Mouse (Mus musculus): ENCODE data around the gene Gm21860.
"Not testable (repeated sequence)": the region's sequence is repeated elsewhere in the genome, so short reads cannot be mapped to it uniquely, and the experiment has no call there.

Gm21860 gene

DNA sequence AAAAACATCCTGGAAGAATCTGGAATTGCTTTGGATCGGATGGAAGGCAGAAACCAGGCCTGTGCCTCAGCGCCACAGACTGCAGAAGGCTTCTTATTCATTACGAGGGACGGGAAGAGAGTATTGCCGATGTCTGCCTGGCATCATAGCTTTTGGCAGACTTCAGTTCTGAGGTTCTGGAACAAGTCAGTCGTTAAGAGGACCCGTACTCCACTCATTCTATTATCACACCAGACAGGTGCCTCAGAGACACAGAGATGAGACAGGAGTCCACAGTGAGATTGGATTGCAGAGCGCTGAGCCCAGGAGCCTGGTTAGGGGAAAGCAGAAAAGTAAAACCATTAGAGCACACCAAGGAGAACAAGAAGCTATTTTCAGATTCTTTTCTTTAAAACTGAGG lies at the start of gene Gm21860:
Gene Gm21860 (minus strand): TSS at position 101 of the 400 bp plus-strand sequence.
- DNase-seq (ENCODE audit: low spot score in 2 of 2) = not testable (repeated sequence)

DNA sequence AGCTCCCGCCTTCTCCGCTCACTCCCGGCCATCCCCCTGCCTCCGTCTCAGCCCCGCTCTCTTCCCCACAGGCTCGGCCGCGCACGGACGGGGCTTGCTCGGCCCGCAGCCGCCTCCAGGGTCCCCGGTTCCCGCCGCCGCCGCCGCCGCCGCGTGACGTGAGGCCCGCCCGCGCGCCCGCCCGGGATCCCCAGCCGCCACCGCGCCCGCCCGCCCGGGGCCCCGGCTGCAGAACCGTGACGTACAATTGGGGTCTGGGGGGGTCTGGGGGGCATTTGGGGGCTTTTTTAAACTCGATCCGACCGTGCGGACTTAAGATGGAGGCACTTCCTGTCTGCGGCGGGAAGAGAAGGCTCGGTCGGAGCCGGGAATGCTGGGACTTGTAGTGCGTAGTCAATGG lies 29.8 kb upstream of the Gm21860 start, which contains the start of gene Gm47283:
Gene Gm47283 (plus strand): TSS at position 301 of the 400 bp plus-strand sequence.
- not testable (repeated sequence) for DNase-seq (ENCODE audit: low spot score in 2 of 2)

DNA sequence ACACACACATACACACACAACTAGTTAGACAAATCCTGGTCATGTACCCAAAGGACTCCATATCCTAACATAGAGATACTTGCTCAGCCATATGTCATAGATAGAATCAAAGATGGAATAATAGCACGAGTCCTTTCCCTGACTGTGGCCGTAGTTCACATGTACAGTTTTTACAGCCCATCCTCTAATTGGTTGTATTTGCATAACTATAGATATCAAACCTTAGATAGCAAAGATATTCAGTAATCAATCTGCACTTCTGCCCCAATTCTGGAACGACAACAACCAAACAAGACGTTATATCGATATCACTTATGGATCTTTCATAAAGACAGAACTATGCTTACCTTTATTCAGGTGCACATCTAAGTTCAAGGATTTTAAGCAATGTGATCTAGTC lies 9.4 kb downstream of the Gm21860 start:
- DNase-seq (ENCODE audit: low spot score in 2 of 2) = not testable (repeated sequence)

DNA sequence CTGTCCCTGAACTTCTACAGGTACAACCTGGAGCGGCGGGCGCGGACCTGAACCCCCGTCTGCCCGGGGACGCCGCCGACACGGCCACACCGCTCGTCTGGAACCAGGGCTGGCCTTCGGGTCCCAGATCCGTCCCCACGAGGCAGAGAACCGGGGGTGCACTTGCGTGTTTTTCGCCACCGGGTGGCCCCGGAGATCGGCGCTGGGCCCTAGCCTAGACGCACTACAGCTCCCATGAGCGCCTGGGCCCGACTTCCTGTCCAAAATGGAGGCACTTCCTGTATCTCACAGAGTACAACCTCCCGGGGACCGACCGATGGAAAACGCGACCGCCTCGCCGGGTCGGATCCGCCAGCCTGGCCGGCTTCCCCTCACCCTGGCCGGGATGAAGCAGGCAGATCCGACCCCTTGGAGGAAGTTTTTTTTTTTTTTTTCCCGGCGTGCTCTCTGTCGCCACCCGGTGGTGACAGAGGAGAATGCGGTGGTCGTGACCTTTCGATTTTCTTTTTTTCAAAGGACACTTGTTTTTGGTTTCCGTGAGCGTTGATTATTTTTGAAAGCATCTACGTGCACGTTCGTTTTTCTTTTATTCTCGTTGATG lies 10.1 kb downstream of the Gm21860 start:
- peak; percentile 84 to 89 for DNase-seq (ENCODE audit: low spot score in 2 of 2)

DNA sequence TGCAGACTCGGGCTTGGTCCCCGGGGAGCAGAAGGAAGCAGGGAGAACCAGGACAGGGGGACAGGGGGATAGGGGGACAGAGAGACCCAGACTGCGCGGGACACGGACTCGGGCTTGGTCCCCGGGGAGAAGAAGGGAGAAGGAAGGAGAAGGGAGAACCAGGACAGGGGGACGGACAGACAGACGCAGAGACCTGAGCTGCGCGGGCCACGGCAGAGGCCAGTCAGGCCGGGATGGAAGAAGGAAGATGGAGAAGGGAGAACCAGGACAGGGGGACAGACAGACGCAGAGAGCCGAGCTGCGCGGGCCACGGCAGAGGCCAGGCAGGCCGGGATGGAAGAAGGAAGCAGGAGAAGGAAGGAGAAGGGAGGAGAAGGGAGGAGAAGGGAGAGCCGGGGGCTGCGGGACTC lies 10.8 kb downstream of the Gm21860 start:
- peak in 1 of 2 experiments; percentile 25 for DNase-seq (ENCODE audit: low spot score in 2 of 2)

DNA sequence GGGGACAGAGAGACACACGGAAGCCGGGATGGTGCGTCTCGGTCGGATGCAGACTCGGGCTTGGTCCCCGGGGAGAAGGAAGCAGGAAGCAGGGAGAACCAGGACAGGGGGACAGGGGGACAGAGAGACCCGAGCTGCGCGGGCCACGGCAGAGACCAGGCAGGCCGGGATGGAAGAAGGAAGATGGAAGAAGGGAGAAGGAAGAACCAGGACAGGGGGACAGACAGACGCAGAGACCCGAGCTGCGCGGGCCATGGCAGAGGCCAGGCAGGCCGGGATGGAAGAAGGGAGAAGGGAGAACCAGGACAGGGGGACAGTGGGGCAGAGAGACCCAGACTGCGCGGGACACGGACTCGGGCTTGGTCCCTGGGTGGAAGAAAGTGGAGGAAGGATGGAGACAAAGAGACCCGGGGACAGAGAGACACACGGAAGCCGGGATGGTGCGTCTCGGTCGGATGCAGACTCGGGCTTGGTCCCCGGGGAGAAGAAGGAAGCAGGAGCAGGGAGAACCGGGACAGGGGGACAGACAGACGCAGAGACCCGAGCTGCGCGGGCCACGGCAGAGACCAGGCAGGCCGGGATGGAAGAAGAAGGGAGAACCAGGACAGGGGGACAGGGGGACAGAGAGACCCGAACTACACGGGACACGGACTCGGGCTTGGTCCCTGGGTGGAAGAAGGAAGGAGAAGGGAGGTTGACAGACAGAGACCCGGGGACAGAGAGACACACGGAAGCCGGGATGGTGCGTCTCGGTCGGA lies 11.4 kb downstream of the Gm21860 start:
- DNase-seq (ENCODE audit: low spot score in 2 of 2) = peak in 1 of 2 experiments; percentile 26

DNA sequence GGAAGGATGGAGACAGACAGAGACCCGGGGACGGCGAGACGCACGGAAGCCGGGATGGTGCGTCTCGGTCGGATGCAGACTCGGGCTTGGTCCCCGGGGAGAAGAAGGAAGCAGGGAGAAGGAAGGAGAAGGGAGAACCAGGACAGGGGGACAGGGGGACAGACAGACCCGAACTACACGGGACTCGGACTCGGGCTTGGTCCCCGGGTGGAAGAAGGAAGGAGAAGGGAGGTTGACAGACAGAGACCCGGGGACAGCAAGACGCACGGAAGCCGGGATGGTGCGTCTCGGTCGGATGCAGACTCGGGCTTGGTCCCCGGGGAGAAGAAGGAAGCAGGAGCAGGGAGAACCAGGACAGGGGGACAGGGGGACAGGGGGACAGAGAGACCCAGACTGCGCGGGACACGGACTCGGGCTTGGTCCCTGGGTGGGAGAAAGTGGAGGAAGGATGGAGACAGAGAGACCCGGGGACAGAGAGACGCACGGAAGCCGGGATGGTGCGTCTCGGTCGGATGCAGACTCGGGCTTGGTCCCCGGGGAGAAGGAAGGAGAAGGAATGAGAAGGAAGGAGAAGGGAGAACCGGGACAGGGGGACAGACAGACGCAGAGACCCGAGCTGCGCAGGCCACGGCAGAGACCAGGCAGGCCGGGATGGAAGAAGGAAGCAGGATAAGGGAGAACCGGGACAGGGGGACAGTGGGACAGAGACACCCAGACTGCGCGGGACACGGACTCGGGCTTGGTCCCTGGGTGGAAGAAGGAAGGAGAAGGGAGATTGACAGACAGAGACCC lies 12.2 kb downstream of the Gm21860 start:
- peak in 1 of 2 experiments; percentile 17 for DNase-seq (ENCODE audit: low spot score in 2 of 2)

DNA sequence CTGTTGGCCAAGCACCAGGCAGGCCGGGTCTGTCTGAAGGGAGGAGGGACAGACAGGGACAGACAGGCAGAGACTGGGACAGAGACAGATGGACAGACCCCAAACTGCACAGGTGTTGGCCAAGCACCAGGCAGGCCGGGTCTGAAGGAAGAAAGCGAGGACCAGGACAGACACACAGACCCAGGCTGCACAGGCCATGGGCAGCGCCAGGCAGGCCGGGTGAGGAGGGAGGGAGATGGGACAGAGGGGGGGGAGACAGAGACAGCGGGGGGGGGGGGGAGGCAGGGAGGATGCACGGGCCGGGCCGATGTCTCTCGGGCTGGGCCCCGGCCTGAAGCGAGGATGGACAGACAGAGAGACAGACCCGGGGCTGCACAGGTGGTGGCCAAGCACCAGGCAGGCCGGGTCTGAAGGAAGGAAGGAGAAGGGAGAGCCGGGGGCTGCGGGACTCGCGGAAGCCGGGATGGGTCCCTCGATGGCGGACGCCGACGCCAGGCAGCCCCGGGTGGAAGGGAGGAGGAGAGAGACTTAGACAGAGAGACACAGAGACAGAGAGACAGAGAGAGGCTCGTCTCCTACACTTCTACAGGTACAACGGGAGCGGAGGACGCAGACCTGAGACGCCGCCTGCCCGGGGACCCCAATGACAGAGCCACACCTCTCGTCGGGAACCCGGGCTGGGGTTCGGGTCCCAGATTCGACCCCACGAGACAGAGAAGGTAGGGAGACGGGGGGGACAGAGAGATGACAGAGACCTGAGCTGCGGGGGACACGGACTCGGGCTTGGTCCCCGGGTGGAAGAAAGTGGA lies 13.0 kb downstream of the Gm21860 start:
- DNase-seq (ENCODE audit: low spot score in 2 of 2) = peak in 1 of 2 experiments; percentile 46

DNA sequence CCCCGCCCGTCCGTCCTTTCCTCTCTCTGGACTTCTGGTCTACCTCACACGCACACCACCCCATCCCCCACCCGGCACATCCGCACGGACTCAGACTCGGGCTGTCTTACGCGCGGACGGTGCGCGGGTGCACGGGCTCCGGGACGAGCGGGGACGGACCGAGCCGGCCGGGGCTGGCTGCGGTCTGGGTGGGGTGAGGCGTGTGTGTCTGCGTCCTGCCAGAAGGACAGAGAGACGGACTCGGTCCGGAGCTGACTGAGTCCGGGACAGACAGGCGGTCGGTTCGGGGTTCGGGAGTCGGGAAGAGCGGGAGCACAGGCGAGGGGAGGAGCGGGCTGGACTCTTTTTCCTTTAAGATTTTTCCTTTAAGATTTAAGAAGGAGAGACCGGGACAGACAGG lies 13.6 kb downstream of the Gm21860 start:
- DNase-seq (ENCODE audit: low spot score in 2 of 2) = peak in 1 of 2 experiments; percentile 50

DNA sequence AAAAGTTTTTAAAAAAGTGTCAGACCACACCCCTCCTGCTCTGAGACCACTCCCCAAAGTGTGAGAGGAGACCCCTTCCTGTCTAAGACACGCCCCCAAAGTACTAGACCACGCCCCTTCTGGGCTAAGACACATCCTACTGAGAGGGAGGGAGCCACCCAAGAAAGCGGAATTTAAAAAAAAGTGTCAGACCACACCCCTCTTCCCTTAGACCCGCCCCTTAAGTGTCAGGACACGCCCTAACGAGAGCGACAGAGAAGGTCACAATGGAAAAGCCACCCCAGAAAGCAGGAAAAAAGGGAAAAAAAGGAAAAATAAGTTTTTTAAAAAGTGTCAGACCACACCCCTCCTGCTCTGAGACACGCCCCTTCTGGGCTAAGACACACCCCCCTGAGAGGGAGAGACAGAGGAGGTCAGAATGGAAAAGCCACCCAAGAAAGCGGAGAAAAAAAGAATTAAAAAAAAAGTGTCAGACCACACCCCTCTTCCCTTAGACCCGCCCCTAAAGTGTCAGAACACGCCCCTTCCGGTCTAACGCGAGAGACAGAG lies 14.5 kb downstream of the Gm21860 start:
- DNase-seq (ENCODE audit: low spot score in 2 of 2) = peak; percentile 36 to 64

DNA sequence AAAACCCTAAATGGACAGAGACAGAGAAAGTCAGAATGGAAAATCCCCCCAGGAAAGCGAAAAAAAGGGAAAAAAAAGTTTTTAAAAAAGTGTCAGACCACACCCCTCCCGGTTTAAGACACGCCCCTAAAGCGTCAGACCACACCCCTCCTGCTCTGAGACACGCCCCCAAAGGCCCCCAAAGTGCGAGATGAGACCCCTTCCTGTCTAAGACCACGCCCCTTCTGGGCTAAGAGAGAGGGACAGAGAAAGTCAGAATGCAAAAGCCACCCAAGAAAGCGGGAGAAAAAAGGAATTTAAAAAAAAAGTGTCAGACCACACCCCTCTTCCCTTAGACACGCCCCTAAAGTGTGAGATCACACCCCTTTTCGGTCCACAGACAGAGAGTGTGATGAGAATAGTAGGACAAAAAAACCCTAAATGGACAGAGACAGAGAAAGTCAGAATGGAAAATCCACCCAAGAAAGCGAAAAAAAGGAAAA lies 15.0 kb downstream of the Gm21860 start:
- DNase-seq (ENCODE audit: low spot score in 2 of 2) = peak; percentile 36 to 49

DNA sequence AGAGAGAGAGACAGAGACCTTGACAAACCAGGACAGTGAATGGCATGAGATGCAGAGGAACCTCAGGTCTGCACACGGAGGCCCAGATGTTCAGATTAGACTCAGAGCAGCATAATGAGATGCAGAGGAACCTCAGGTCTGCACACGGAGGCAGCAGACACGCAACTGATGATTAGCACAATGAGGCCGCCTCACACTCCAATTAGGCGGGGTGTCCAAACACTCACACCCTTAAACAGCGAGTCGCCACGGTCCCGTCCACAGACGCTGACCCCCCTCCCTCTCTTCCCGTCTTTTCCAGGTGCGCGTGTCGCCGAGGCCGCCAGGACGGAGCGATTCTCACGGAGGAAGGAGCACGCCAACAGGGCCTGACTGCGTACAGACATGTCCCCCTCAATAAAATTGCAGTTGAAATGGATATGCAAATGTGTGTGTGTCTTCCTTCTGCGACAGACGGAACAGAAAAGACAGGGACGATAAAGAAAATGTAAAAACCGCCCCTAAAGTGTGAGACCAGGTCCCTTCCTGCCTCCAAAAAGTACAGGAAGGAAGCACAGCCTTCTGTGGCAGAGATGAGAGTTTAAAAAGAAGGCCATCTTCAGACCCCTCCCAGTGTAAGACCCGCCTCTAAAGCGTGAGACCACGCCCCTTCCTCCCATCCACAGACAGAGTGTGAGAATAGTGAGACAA lies 15.6 kb downstream of the Gm21860 start:
- DNase-seq (ENCODE audit: low spot score in 2 of 2) = peak; percentile 45 to 49

DNA sequence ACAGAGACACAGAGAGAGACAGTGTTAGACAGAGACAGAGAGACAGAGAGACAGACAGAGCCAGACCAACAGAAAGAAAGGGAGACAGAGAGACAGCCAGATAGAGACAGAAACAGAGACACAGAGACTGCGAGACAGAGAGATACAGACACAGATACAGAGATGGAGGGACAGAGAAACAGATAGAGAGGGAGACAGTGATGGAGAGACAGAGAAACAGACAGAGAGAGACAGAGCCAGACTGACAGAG lies 16.3 kb downstream of the Gm21860 start:
- DNase-seq (ENCODE audit: low spot score in 2 of 2) = no peak

DNA sequence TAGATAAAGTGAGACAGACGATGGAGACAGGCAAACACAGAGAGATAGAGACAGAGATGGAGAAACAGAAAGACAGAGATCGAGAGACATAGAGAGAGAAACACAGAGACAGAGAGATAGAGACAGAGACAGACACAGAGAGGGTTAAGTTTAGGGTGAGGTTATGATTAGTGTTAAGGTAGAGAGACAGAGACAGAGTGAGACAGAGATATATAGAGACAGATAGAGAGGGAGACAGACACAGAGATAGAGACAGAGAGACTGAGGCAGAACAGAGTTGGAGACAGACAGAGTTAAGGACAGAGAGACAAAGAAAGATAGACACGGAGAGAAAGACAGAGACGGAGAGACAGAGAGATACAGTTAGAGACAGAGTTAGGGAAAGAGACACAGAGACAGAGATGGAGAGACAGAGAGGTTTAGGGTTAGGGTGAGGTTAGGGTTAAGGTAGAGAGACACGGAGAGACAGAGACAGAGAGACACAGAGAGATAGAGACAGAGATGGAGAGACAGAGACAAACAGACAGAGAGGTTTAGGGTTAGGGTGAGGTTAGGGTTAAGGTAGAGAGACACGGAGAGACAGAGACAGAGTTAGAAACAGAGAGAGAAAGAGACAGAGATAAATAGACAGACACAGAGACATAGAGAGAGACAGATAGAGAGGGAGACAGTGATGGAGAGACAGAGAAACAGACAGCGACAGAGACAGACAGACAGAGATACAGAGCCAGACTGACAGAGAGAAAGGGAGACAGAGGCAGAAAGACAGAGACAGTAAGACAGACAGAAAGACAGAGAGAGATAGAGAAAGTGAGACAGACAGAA lies 16.8 kb downstream of the Gm21860 start:
- no peak for DNase-seq (ENCODE audit: low spot score in 2 of 2)

DNA sequence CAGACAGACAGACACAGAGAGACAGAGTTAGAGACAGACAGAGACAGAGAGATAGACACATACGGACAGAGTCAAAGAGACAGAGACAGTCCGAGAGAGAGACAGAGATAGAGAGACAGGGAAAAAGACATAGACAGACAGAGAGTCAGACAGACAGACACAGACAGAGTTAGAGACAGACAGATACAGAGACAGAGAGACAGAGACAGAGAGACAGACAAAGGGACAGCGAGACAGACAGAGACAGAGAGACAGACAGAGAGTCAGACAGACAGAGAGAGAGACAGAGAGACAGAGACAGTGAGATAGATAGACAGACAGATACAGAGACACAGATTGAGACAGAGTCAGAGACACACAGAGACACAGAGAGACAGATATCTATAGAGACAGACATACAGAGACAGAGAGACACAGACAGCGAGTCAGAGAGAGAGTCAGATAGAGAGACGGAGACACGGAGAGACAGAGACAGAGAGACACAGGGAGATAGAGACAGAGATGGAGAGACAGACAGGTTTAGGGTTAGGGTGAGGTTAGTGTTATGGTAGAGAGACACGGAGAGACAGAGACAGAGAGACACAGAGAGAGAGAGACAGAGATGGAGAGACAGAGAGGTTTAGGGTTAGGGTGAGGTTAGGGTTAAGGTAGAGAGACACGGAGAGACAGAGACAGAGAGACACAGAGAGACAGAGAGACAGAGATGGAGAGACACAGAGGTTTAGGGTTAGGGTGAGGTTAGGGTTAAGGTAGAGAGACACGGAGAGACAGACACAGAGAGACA lies 18.2 kb downstream of the Gm21860 start:
- DNase-seq (ENCODE audit: low spot score in 2 of 2) = not testable (repeated sequence)

DNA sequence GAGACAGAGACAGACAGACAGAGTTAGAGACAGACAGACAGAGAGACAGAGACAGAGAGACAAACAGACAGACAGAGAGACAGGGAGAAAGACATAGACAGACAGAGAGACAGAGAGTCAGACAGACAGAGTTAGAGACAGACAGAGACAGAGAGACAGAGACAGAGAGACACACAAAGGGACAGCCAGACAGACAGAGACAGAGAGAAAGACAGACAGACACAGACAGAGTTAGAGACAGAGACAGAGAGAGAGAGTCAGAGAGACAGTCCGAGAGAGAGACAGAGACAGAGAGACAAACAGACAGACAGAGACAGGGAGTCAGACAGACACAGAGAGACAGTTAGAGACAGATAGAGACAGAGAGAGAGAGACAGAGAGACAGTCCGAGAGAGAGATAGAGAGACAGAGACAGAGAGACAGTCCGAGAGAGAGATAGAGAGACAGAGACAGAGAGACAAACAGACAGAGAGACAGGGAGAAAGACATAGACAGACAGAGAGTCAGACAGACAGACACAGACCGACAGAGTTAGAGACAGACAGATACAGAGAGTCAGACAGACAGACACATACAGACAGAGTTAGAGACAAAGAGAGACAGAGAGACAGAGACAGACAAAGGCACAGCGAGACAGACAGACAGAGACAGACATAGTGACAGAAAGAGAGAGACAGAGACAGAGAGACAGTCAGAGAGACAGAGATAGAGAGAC lies 19.3 kb downstream of the Gm21860 start:
- DNase-seq (ENCODE audit: low spot score in 2 of 2) = not testable (repeated sequence)

DNA sequence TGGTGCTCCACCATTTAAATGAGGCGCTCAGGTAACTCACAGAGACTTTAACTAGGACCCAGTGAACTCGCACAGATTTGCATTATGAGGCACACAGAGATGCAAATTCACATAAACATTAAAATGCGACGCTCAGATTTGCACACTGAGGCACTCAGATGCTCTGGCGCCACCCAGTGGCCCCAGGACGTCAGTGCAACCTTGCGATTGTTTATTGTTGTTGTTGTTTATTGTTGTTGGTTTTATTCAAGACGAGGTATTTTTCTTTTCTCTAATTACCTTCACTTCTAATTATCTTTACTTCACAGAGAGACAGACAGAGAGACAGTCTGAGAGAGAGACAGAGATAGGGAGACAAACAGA lies 20.3 kb downstream of the Gm21860 start:
- peak in 1 of 2 experiments; percentile 40 for DNase-seq (ENCODE audit: low spot score in 2 of 2)

DNA sequence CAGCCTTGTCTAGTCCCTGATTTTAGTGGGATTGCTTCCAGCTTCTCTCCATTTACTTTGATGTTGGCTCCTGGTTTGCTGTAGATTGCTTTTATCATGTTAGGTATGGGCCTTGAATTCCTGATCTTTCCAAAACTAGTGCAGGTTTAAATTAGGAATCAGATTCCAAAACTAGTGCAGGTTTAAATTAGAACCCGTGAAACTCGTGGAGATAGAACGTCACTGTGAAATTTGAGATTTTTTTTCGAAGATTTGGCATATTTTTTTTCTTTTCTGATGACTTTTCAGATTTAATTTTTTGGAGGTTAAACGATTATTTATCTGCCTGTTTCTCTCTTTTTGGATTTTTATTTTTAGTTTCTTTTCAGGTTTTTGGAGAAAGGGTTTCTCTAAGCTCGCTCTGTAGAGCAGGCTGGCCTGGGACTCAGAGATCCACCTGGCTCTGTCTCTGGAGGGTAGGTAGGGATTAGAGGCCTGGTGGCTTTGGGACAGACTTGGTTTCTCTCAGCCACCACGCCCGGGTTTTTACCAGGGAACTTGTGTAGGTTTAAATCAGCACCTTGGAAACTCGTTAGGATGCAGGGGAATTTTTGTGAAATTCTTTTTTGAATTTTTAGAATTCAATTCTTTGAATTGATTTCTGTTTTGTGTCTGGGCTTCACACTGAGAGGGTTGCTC lies 20.8 kb downstream of the Gm21860 start:
- peak in 1 of 2 experiments; percentile 13 for DNase-seq (ENCODE audit: low spot score in 2 of 2)

Data from spleen, postnatal 10 days (tissue).